Mouse (Mus musculus): ENCODE results near the gene Dis3l2.

DNA sequence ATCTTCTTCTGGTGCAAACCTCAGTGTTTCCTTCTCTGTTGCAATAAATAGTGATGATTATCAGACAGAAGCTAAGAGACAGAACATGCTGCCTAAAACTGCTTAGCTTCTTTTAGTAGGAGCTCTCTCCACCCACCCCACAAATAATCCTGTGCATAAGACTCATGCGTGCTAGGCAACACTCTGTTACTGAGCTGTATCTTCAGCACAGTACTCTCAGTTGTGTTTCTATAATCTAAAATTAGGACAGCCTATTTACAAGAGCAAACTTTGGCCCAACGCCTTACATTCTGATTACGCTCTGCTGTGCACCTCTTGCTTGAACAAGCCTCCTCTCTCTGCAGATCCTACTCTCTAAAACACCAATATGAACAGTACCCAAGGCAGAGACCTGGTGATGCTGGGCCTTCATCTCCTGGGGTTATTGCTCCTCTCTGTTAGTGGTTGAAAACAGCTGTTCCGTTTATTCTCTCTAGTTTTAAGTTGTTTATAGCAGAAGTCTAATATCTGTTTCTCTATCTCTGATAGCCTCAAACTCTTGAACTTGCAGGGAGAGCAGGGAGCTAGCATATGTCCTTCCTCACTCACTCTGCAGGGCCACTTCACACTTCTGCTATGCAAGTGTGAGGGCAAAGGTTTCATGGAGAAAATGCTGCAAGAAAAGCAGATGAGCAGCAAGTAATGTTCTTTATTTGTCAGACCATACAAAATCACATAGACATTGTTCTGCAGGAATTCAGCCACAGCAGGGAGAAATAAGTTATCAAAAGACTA is 228.2 kb downstream of the Dis3l2 start:
- TF ChIP-seq POLR2A (IDR thresholded peaks at IDR 0.05; ENCODE audit: borderline replicate concordance, control insufficient read depth, low read depth, low read length): no peak
- TF ChIP-seq CTCF (IDR thresholded peaks at IDR 0.05; ENCODE audit: control insufficient read depth, insufficient read depth, low read length): no peak

Data from bone marrow, adult 2 months (tissue).